Mouse (Mus musculus) granulocyte monocyte progenitor cell, adult 5-6 weeks (primary cell): ENCODE data around the gene Olfr691. TPM values are rescaled to one million over a fixed set of nuclear protein-coding genes. Genes with fewer than 3 reads are reported as not detected.
"Not testable (repeated sequence)": the region's sequence is repeated elsewhere in the genome, so short reads cannot be mapped to it uniquely, and the experiment has no call there.

Experiments used
- ATAC-seq: replicated peaks from 2 replicates; pipeline ENCODE4 v1.8.0; 2016; ENCODE audit warnings: mild to moderate bottlenecking, moderate TSS enrichment, inconsistent platforms; ENCODE audit not compliant: poor library complexity, severe bottlenecking
- total RNA-seq, 2 experiments: library from RNA; stranded (forward) in 1 of 2; stranded (reverse) in 1 of 2; fragments of 200-712, 200-1000 nt in 1 of 2; fragments of >200 nt in 1 of 2; fragmentation: Nextera tagmentation in 1 of 2; gene quantifications; 2 replicates each; pipeline ENCODE4 v1.2.3; 2014 to 2017

The Olfr691 gene
- not detected in 2 replicates for total RNA-seq (2014; fragmentation: Nextera tagmentation)
- total RNA-seq (2017), result not detected in 2 replicates

GRCm38 (mm10) chr7:105342170-105342569, at the start of gene Olfr691:
Gene Olfr691, minus strand, starts transcription at chr7:105342270.
- no peak for ATAC-seq

- ATAC-seq, result peak; percentile 75
Measured at GRCm38 (mm10) chr7:105390236-105390635, 48.2 kb upstream of the Olfr691 start.

GRCm38 (mm10) chr7:105387696-105388095, 45.6 kb upstream of the Olfr691 start:
- peak; percentile 77 for ATAC-seq

- ATAC-seq, result peak; percentile 82
Measured at GRCm38 (mm10) chr7:105380329-105380728, 38.3 kb upstream of the Olfr691 start.

- ATAC-seq, result no peak
Measured at GRCm38 (mm10) chr7:105374866-105375265, 32.8 kb upstream of the Olfr691 start, which contains the start of gene Gm5901. Gene Gm5901, plus strand, starts transcription at chr7:105375038.

- ATAC-seq, result no peak
Measured at GRCm38 (mm10) chr7:105373976-105374375, 31.9 kb upstream of the Olfr691 start.

- ATAC-seq, result no peak
Measured at GRCm38 (mm10) chr7:105373509-105373908, 31.4 kb upstream of the Olfr691 start.

GRCm38 (mm10) chr7:105372912-105373311, 30.8 kb upstream of the Olfr691 start:
- peak; percentile 92 for ATAC-seq

- no peak for ATAC-seq
Measured at GRCm38 (mm10) chr7:105368521-105368920, 26.5 kb upstream of the Olfr691 start.

GRCm38 (mm10) chr7:105367930-105368329, 25.9 kb upstream of the Olfr691 start, which contains the start of gene Olfr692:
Gene Olfr692, plus strand, starts transcription at chr7:105368230.
- ATAC-seq, result no peak

GRCm38 (mm10) chr7:105367268-105367667, 25.2 kb upstream of the Olfr691 start:
- ATAC-seq, result peak; percentile 57

GRCm38 (mm10) chr7:105361713-105362112, 19.6 kb upstream of the Olfr691 start:
- no peak for ATAC-seq

GRCm38 (mm10) chr7:105356487-105356886, 14.4 kb upstream of the Olfr691 start:
- not testable (repeated sequence) for ATAC-seq

GRCm38 (mm10) chr7:105356064-105356463, 14.0 kb upstream of the Olfr691 start:
- ATAC-seq, result not testable (repeated sequence)

- ATAC-seq, result no peak
Measured at GRCm38 (mm10) chr7:105342752-105343151, 682 bp upstream of the Olfr691 start.

- no peak for ATAC-seq
Measured at GRCm38 (mm10) chr7:105334004-105334403, 8.1 kb downstream of the Olfr691 start, which contains the start of gene Olfr690. Gene Olfr690, minus strand, starts transcription at chr7:105334104.

GRCm38 (mm10) chr7:105325302-105325701, 16.8 kb downstream of the Olfr691 start:
- no peak for ATAC-seq

- ATAC-seq, result no peak
Measured at GRCm38 (mm10) chr7:105310865-105311264, 31.2 kb downstream of the Olfr691 start, which contains the start of gene Olfr689. Gene Olfr689, plus strand, starts transcription at chr7:105311165.

- ATAC-seq, result no peak
Measured at GRCm38 (mm10) chr7:105290051-105290450, 52.0 kb downstream of the Olfr691 start.

- no peak for ATAC-seq
Measured at GRCm38 (mm10) chr7:105287795-105288194, 54.3 kb downstream of the Olfr691 start, which contains the start of gene Olfr688. Gene Olfr688, plus strand, starts transcription at chr7:105288095.
